Mouse (Mus musculus): ENCODE results near the gene Hsd11b1. TPM values are rescaled to one million over a fixed set of nuclear protein-coding genes. Genes with fewer than 3 reads are reported as not detected.
"Not testable (repeated sequence)": the region's sequence is repeated elsewhere in the genome, so short reads cannot be mapped to it uniquely, and the experiment has no call there.

The Hsd11b1 gene
- total RNA-seq, 2 experiments from 2014 or later, result 24.1 to 24.9 TPM

DNA sequence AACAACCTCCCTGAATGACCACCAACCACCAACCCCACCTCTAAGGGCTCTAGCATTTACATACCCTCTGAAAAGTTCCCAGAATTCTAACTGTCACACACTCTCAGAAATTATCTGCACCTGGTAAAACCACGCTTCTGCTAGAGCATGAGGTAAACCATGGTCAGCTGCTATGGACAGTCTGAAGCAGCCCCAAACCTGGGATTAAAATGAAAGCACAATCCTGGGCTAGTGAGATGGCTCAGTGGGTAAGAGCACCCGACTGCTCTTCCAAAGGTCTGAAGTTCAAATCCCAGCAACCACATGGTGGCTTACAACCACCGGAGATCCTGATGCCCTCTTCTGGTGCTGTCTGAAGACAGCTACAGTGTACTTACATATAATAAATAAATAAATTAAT lies 10.0 kb downstream of the Hsd11b1 start:
- intact Hi-C loops (cut with DNase I), result loop anchor here (2.0 kb wide), 1 partner anchor 45 kb away; no protein-coding TSS in a partner anchor
- DNase-seq (ENCODE audit: low spot score in 2 of 2), result not testable (repeated sequence)

DNA sequence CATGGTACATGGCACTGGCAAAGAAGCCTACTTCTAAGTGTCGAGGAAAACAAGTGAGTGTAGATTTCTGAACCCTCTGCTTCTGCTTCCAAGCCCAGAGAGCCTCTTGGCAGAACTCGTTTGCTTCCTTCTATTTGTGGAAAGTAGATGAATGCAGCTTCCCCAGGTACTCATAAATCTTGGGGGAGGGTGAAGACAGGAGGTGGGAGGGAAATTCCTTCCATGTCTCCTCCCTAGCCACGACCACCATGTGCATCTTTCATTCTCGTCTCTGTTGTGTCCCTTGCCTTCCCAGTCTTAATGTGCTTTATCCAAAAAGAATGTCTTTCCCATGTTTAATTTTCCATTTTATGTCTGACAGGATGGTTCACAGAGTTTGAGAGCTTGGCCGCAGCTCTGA lies 11.3 kb downstream of the Hsd11b1 start:
- intact Hi-C loops (cut with DNase I), result no loop called here
- no peak for DNase-seq (ENCODE audit: low spot score in 2 of 2)

DNA sequence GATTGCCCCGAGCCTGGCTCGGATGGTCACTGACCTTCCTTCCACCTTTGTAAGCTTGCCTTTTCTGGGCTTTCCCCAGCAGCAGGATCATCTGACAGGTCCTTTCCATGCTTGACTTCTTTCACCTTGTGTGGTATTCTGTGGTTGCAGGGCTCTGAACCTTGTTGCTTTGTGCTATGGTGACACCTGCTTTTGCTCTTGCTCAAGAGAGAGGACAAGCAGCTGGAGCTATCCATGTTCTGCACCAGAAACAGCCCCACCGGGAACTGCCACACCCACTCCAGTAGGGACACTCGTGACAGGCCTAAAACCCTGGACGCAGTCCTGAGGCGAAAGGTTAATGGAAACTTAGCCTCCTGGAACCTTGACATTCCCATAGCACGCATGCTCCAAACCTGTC lies 12.5 kb downstream of the Hsd11b1 start:
- intact Hi-C loops (cut with DNase I), result no loop called here

DNA sequence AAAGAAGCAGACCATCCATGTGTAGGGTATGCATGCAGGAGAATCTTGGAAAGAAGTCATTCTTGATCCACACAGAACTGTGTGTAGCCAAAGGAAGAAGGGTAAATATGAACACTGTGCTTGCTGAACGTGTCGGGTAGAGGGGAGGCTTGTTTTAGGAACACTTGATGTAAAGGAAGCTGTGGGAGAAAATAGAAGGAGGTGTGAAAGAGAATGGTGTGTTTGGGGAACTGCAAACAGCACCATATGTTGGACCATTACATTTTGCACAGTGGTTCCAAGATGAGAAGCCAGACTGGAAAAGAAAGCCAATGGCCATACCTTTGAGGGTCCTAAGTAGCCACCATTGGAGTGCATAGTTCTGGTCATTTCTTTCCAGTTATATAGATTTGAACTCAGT lies 13.8 kb downstream of the Hsd11b1 start:
- DNase-seq (ENCODE audit: low spot score in 2 of 2), result peak in 1 of 2 experiments; percentile 88
- intact Hi-C loops (cut with DNase I), result no loop called here

More for the DNA sequence above, 12.5 kb downstream of the Hsd11b1 start:
- DNase-seq (ENCODE audit: low spot score in 2 of 2), result no peak

DNA sequence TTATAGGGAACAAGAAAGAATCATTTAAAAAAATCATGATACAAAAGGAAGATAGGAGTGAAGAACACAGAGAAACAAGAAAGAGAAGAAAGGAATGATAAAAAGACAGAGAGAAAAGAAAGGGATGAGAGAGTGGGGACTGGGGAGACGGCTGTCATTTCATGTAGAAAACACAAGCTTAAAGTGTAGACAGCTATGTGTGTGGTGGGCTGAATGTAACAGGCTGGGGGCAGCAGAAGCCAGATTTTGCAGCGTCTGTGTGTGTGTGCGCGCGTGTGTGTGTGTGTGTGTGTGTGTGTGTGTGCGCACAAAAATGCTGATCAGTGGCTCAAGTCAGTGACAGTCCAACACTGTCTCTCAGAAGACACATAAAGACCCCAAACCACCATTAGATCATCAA lies 19.6 kb downstream of the Hsd11b1 start:
- DNase-seq (ENCODE audit: low spot score in 2 of 2), result no peak
- intact Hi-C loops (cut with DNase I), result no loop called here

DNA sequence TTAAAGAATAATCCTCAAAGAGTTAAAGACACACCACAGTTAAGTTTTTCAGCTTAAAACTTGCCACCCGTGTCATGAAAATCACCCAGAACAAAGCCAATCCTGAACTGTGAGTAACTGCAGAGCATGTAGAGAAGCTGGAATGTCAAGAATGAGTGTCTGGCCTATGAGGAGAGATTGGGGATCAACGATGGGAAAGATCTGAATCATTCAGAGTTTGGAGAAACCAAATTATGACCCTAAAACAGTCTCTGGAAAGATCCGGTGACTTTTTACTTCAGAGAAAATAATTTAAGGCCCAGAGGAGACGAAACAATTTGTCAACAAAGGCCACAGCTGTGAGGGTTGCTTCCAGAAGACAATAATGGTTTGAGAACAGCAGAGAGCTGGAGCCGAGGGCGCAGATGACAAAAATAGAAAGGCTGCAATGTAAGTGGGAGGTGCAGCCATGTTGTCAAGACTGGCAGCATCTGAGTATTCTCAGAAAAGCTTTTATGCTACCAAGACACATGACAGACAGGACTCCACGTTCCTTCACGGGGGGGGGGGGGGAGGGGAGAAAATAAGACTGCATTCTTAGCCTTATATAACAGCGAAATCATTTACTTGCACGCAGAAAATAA lies 20.2 kb downstream of the Hsd11b1 start:
- intact Hi-C loops (cut with DNase I), result no loop called here
- DNase-seq (ENCODE audit: low spot score in 2 of 2), result peak in 1 of 2 experiments; percentile 57

DNA sequence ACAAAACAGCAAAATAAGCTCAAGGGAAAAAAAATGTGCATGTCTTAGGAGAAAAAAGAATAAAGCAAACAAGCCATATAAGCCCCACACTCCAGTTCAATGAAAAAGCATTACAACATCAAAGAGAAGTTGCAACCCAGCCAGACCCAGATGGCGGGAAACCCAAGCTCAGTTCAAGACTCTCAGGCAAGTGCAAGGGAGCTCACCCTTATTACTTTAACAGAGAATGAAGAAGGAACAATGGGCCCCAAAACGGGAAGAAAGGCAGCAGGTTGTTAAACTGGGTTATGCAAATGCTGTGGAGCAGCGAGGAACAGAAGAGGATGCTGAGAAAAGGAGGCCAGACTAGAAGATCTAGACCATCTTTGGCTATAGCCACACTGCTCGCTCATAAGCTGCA lies 21.0 kb downstream of the Hsd11b1 start:
- peak in 1 of 2 experiments; percentile 36 for DNase-seq (ENCODE audit: low spot score in 2 of 2)
- intact Hi-C loops (cut with DNase I), result no loop called here

DNA sequence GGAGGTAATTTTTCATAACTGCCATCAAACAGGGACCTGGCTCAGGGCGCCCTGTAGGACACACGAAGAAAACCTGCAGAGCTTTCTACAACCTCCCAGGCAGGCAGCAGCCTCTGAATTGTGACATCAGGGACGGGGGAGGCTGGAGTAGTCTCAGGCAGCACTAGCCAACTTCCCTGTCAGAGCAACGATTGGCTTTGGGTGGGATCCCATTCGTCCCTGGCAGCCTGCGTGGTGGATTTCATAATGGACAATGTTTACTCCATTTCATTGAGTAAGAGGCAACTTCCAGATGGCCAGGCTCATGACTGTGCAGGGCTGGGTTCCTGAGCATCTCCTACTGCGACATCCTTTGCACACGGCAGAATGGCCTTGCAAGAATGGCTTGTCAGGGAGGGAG lies 21.6 kb downstream of the Hsd11b1 start:
- intact Hi-C loops (cut with DNase I), result no loop called here
- DNase-seq (ENCODE audit: low spot score in 2 of 2), result peak; percentile 76 to 98

DNA sequence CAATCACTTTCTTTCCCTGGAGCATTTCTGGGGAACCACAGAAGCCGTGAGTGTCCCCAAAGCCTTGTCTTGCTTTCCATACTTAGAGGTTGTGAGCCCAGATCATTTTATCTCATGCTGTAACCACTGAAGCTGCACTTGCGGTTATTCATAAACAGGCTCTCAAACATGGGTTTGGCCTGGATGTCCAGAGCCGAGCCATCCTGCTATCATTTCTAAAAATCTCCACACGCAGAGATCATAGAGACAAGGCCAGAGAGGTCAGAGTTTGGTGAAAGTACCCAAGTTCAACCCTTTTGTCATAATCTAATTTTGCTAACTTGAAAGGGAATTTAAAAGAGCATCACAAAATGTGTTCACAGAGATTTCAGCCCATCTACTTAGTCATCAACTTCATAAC lies 22.4 kb downstream of the Hsd11b1 start:
- DNase-seq (ENCODE audit: low spot score in 2 of 2), result no peak
- intact Hi-C loops (cut with DNase I), result no loop called here

DNA sequence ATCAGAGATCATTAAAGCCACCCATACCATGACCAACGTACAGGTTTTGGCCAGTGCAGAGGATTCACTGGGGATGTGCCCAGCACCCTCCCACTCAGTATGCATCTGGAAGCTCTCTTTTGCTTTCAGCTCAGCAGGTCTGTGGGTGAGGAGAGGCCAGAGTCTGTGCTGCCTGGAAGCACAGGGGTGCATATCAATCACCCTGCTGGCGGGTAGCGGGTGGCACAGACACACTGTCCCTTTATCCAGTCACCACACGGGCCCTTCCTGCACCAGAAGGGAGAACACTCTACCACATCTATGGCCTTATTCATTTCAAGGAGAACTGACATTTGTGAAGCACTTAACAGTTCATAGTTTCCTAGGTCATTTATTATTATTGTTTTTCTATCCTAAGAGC lies 25.4 kb downstream of the Hsd11b1 start:
- DNase-seq (ENCODE audit: low spot score in 2 of 2), result peak in 1 of 2 experiments; percentile 28
- intact Hi-C loops (cut with DNase I), result no loop called here

DNA sequence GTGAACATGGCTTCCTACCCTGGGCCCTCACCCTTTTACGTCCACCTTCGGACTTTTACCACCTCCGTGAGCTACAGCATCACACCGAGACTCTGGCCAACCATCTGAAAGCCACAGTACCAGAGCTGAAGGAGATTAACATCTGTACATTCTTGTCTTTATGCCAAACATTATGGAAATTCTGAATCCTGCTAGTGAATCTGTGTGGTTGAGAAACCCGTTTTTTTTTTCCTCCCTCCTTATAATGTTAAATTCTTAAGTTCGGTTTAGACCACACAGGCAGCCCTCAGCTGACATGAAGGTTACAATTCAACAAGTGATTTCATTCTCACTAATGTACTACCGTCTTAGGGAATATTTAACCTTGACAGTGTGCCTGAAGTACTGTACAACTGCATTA lies 28.9 kb downstream of the Hsd11b1 start:
- intact Hi-C loops (cut with DNase I), result no loop called here
- DNase-seq (ENCODE audit: low spot score in 2 of 2), result no peak

DNA sequence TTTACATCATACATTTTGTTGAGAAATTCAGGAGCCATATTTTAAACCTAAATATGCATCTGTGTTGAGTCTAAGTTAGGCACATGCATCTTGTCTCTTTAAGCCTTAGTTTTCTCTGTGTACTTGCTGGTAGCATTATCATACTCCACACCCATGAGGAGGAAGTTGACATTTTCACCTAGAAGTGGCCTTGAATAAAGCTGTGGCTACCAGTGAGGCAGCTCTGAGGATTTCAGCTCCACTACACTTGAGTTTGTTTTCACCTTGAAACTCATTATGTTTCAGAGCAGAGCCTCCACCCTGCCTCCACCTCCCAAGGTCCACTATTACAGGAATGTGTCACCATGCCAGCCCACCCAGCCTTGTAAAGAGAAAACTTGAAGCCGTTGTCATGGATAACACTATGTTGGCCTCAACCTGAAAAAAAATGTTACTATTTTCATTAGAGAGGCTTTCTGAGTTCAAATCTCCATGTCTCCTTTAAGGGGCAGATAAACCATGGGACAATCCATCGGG lies 29.7 kb downstream of the Hsd11b1 start:
- DNase-seq (ENCODE audit: low spot score in 2 of 2), result no peak
- intact Hi-C loops (cut with DNase I), result no loop called here

DNA sequence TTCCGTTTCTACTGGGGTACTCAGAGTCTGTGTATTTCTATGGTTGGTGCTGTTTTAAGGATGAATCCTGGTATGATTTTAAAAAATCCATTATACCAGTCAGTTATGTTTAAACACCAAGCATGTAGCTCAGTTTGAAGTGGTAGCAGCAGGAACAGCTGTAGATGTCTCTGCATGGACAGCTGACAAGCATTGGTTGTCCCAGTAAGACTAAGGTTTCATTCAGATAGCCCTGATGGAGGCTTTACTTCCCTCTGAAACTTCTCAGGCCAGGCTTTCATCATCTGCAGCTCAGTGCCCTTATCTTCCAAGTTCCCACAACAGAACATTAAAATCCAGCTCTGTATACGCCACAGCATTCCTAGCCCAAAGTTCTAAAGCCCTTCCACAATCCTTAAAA lies 31.1 kb downstream of the Hsd11b1 start:
- no peak for DNase-seq (ENCODE audit: low spot score in 2 of 2)
- intact Hi-C loops (cut with DNase I), result no loop called here

DNA sequence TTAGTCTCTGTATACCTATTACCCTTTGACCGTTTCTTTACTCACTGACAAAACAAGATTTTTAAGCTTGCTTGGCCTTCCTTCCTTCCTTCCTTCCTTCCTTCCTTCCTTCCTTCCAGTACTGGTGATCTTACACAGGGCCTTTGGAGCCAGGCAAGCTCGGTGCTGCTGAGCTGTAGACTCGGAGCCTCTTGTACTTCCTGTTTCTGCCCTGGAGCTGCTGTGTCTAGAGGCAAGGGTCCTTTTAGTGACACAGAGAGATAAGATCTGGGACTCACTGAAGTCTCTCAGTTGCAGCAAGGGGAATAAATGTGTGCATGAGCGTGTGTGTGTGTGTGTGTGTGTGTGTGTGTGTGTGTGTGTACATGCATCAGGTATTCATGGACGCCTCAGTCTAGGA lies 32.9 kb downstream of the Hsd11b1 start:
- no peak for DNase-seq (ENCODE audit: low spot score in 2 of 2)
- intact Hi-C loops (cut with DNase I), result no loop called here

DNA sequence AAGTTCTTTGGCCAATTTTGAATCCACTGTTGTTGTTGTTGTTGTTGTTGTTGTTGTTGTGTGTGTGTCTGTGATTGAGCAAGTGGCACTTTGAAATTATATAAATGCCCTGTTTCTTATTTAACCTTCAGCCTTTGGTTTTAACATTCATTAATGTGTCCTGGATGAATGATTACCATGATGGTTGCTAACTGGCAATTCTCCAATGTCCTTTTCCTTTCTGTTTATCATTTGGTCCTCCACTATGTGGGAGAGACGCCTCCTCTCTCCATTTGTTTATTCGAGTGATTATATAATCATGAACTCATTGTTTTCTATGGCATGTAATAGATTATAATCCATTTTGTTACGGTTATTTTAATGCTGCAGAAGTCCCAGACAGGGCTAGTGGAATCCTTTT lies 33.3 kb downstream of the Hsd11b1 start:
- intact Hi-C loops (cut with DNase I), result no loop called here
- no peak for DNase-seq (ENCODE audit: low spot score in 2 of 2)

DNA sequence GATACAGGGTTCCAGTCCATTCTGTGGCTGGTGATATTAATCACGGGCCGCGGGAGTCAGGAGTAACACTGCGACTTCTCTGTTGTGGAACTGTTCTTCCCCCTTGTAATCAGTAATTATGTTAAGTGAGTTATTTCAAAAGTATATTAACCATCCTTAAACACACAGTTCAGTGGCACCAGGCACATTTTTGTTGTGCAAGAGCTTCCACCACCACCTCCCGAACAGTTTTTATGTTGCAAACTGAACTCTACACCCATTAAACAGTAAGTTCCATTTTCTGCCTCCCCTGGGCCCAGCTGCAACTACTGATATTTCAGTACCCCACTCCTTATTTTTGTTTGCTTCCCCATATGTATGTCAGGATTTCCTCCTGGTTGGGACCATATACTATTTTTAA lies 34.3 kb downstream of the Hsd11b1 start:
- no peak for DNase-seq (ENCODE audit: low spot score in 2 of 2)
- intact Hi-C loops (cut with DNase I), result no loop called here

DNA sequence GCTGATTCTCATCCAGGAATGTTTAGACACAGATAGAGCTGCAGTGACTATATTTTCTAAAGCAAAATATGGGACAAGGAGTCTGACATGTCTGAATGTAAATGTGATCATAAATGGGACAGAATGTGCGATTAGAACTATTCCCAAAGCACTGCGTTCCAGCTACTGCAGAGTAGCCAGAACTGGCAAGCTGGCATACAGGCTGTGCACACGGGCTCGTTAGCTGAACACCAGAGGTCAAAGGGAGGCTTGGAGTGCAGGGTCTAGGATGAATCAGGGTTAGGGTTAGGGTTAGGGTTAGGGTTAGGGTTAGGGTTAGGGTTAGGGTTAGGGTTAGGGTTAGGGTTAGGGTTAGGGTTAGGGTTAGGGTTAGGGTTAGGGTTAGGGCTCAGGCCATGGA lies 36.3 kb downstream of the Hsd11b1 start:
- intact Hi-C loops (cut with DNase I), result no loop called here
- DNase-seq (ENCODE audit: low spot score in 2 of 2), result peak in 1 of 2 experiments; percentile 9

DNA sequence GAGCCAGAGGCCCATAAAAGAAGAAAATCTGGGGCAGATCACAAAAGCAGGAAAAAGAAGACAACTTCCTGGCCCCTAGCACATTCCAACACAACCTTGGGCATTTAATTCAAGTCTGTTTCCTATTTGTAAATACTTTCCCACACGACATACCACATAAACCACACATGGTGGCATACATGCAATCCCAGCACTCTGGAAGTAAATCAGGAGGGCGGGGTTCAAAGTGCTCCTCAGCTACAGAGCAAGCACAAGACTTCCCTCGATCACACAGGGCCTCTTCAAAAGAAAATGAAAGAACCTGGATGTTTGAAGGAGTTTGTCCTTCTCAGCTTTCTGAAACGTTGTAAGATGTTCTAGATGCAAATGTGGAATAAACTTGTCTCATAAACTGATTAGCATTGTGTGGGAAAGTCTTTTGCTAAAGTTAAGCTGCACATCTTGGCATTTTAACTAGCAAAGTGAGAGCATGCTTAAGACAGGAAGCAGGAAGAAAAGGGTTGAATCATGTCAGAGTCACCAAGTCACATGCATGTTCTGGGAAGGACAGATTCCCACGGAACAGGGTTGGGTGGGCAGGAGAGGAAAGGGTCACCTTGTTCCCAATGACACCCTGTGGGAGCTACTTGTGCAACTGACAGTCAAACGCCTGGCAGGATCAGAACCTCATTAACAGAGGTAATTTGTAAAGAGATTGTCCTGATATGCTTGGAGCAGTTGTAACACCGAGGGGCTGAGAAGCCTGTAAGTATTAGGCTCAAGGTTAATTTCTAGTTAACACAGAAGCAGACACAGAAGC lies 37.0 kb downstream of the Hsd11b1 start:
- intact Hi-C loops (cut with DNase I), result no loop called here
- peak in 1 of 2 experiments; percentile 52 for DNase-seq (ENCODE audit: low spot score in 2 of 2)

DNA sequence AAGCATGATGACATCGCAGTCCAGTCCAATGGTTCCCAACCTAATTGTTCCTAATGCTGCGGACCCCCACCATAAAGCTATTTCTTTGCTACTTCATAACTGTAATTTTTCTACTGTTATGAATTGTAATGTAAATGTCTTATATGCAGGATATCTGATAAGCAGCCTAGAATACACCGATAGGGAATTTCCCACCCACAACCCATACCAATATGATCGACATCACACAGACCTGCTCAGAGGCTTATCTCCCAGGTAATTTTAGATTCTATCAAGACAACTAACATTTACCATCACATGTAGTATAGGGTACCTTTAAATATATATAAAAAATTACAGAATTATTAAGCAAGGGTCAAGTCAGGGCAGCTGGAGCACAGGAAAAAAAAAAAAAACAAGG lies 37.8 kb downstream of the Hsd11b1 start:
- DNase-seq (ENCODE audit: low spot score in 2 of 2), result no peak

DNA sequence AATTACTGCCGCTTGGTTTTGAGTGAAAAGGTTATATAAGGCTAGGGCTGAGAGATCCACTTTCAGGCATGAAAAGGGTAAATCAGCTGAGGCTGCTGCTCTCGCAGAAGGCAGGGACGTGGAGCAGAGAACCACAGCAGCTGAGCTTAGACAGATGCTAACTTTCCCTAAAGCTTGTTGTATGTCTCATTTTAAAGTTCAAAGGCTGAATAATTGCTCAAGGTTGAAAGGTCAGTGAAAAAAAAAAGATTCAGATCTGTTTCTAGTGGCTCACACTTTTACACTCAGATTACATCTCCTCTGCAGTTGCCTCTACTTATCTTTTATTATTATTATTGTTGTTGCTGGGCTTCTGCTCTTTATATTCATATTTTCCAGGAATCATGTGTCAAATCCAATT lies 38.3 kb downstream of the Hsd11b1 start:
- intact Hi-C loops (cut with DNase I), result no loop called here
- no peak for DNase-seq (ENCODE audit: low spot score in 2 of 2)

More for the DNA sequence above, 37.8 kb downstream of the Hsd11b1 start:
- intact Hi-C loops (cut with DNase I), result no loop called here

DNA sequence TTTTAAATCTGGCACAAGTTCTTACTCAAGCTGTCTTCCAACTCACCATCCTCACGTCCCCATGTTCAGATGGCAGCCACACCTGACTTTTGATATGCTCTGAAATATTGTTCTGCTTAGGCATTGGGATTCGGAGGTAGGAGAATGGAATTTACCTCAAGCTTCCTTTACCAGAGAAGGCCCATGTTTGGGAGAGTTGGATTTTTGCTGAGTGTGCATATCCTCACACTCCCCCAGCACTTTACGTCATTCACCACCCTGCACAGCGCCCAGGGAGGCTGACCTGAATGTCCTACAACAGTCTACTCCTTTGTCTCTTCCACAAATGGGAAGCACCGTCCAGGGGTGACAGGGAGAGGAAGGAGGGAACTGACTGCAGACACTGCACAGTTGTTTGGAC lies 43.5 kb downstream of the Hsd11b1 start:
- intact Hi-C loops (cut with DNase I), result no loop called here
- DNase-seq (ENCODE audit: low spot score in 2 of 2), result no peak

Data from left cerebral cortex, postnatal 25 days (tissue).